Mouse (Mus musculus): Measurements from ENCODE around the gene Nbeal2. TPM values are rescaled to one million over a fixed set of nuclear protein-coding genes. Genes with fewer than 3 reads are reported as not detected.

Nbeal2 gene
- polyA plus RNA-seq, 1 experiment from 2014 or later = 2.9 TPM

- TF ChIP-seq CTCF (IDR thresholded peaks at IDR 0.05; ENCODE audit: low read depth) = no peak
- 91% methylated on average over 2 of the region's 2 CpGs for WGBS
- Histone ChIP-seq H3K36me3 (ENCODE audit: insufficient read depth, low read length) (0 out of 2 replicates have a peak, but pooled peaks cover 8% of the 10 kb centered on the region), H3K4me3 (replicated peaks; ENCODE audit: low read depth, low read length) (no peak overlapping the region), H3K27ac (no peak overlapping the region), H3K9ac (ENCODE audit: low read depth, low read length) (no peak overlapping the region), H3K27me3 (ENCODE audit: insufficient read depth, low read length) (no peaks in the 10 kb centered on the region), H3K4me1 (replicated peaks; ENCODE audit: insufficient read depth, low read length) (no peaks in the 10 kb centered on the region; the same call in 1 of the 2 replicates), H3K4me2 (ENCODE audit: low read length) (no peak overlapping the region), H3K9me3 (replicated peaks; ENCODE audit: low read length) (no peaks in the 10 kb centered on the region)
- no peak for DNase-seq (ENCODE audit: low spot score)
- no peak for ATAC-seq (replicated peaks; ENCODE audit: low FRiP score, low read depth)
These were observed 6.2 kb upstream of the Nbeal2 start for GRCm38 (mm10) chr9:110660208-110660607.

DNA sequence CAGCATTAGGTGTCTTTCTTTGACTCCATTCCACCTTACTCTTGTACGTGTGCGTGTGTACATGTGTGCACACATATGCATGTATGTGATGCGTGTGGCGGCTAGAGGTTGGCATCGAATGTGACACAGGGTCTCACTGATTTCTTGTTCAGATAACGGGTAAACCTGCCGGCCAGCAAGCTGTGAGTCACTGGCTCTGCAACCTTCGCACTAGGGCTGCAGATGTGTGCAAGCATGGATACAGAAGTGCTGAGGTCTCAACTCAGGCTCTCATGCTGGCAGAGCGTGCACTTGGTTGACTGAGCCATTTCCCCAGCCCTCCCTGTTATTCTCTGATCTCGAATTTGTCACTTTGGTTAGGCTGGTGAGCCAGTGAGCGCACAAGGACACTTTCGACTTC is 5.6 kb upstream of the Nbeal2 start:
- Histone ChIP-seq H3K4me3 (replicated peaks; ENCODE audit: low read depth, low read length) (no peak overlapping the region), H3K27me3 (ENCODE audit: insufficient read depth, low read length) (no peaks in the 10 kb centered on the region), H3K9ac (ENCODE audit: low read depth, low read length) (no peak overlapping the region), H3K4me1 (replicated peaks; ENCODE audit: insufficient read depth, low read length) (peaks cover 3% of the 10 kb centered on the region), H3K9me3 (replicated peaks; ENCODE audit: low read length) (no peaks in the 10 kb centered on the region), H3K27ac (no peak overlapping the region), H3K4me2 (ENCODE audit: low read length) (no peak overlapping the region), H3K36me3 (ENCODE audit: insufficient read depth, low read length) (0 out of 2 replicates have a peak, but pooled peaks cover 8% of the 10 kb centered on the region)
- TF ChIP-seq CTCF (IDR thresholded peaks at IDR 0.05; ENCODE audit: low read depth) = no peak
- ATAC-seq (replicated peaks; ENCODE audit: low FRiP score, low read depth) (no peak), DNase-seq (ENCODE audit: low spot score) (no peak)
- 88% methylated on average over 12 of the region's 12 CpGs for WGBS

- Histone ChIP-seq H3K4me3 (replicated peaks; ENCODE audit: low read depth, low read length) (peak overlapping the region; percentile 65), H3K4me1 (replicated peaks; ENCODE audit: insufficient read depth, low read length) (peaks cover 13% of the 10 kb centered on the region), H3K36me3 (ENCODE audit: insufficient read depth, low read length) (0 out of 2 replicates have a peak, but pooled peaks cover 8% of the 10 kb centered on the region), H3K4me2 (ENCODE audit: low read length) (peak overlapping the region; percentile 59), H3K27ac (peak overlapping the region; percentile 92), H3K9ac (ENCODE audit: low read depth, low read length) (peak overlapping the region; percentile 77), H3K9me3 (replicated peaks; ENCODE audit: low read length) (no peaks in the 10 kb centered on the region), H3K27me3 (ENCODE audit: insufficient read depth, low read length) (no peaks in the 10 kb centered on the region)
- ATAC-seq (replicated peaks; ENCODE audit: low FRiP score, low read depth) (no peak), DNase-seq (ENCODE audit: low spot score) (no peak)
- WGBS = 69% methylated on average over 13 of the region's 13 CpGs
- no peak for TF ChIP-seq CTCF (IDR thresholded peaks at IDR 0.05; ENCODE audit: low read depth)
These were observed 3.6 kb upstream of the Nbeal2 start for GRCm38 (mm10) chr9:110657474-110658078.

DNA sequence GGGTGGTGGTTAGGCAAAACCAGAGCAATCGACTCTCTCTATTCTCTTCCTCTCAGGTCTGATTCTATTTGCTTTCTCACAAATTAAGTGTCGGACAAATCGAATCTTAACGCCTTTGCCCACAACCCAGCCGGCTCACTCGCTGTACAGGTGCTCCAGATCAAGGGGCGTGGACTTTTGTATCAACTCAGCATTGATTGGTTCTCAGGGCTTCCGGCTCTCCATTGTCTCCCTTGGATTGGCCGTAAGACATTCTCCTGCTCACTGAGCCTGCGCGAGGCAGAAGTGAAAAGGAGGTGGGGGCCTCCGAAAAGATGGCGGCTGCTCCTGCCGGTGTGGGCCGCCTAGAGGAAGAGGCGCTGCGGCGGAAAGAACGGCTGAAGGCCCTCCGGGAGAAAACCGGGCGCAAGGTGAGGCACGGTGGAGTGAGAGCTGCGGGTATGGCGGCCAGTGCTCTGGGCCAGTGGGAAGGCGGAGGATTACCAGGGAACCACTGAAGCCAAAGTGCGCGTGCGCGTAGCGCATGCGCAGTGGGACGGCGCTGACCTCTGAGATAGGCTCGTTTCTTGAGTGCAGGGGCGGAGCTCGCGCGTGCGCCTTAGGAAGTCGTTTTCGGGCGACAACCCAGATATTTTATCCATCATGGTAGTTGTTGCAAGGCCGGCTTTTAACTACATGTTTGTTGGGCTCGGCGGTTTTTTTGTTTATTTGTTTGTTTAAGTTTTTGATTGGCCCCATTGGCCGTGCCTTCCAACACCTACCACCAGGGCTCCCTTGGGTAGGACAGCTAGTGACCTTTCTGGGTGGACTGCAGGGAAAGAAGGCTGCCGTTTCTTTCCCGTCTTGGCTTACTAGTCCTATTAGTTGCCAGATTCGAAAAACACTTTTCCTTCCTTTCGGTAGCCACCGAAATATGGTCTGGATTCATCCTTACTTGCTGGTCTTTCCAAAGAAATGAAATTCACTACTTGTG is 2.6 kb upstream of the Nbeal2 start, which contains the start of gene Ccdc12:
Gene Ccdc12, plus strand, starts transcription at position 255 of the 973 bp plus-strand sequence.
- peak; percentile 91 for ATAC-seq (replicated peaks; ENCODE audit: low FRiP score, low read depth)
- Histone ChIP-seq H3K27me3 (ENCODE audit: insufficient read depth, low read length) (no peaks in the 10 kb centered on the region), H3K27ac (peak within 1 kb of the TSS; percentile 92), H3K4me2 (ENCODE audit: low read length) (peak within 1 kb of the TSS; percentile 59), H3K9ac (ENCODE audit: low read depth, low read length) (peak within 1 kb of the TSS; percentile 77), H3K36me3 (ENCODE audit: insufficient read depth, low read length) (0 out of 2 replicates have a peak, but pooled peaks cover 8% of the 10 kb centered on the region), H3K4me3 (replicated peaks; ENCODE audit: low read depth, low read length) (peak within 1 kb of the TSS; percentile 65), H3K9me3 (replicated peaks; ENCODE audit: low read length) (no peaks in the 10 kb centered on the region), H3K4me1 (replicated peaks; ENCODE audit: insufficient read depth, low read length) (peaks cover 17% of the 10 kb centered on the region)
- 2% methylated on average over 52 of the region's 52 CpGs for WGBS
- DNase-seq (ENCODE audit: low spot score) = peak; percentile 99
- TF ChIP-seq CTCF (IDR thresholded peaks at IDR 0.05; ENCODE audit: low read depth) = peak; percentile 44; the same call in 1 of the 2 replicates

DNA sequence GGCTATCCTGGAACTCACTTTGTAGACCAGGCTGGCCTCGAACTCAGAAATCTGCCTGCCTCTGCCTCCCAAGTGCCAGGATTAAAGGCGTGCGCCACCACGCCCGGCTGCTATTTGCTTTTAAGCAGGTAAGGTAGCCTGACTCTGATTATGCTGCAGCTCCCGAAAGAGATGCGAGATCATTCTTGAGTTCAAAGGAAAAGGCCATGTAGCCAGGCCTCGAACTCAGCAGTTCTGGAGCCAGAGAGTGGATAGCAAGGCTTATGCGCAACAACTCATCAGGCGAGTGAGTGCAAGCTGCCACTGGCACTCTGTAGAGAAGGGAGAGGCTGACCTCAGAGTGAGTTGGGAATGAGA is 1.7 kb upstream of the Nbeal2 start:
- peak overlapping the region; percentile 77 for H3K27ac ChIP-seq
- H3K9me3 ChIP-seq (replicated peaks; ENCODE audit: low read length) = no peaks in the 10 kb centered on the region
- 81% methylated on average over 10 of the region's 10 CpGs for WGBS
- H3K36me3 ChIP-seq (ENCODE audit: insufficient read depth, low read length) = 0 out of 2 replicates have a peak, but pooled peaks cover 8% of the 10 kb centered on the region
- DNase-seq (ENCODE audit: low spot score) (no peak), ATAC-seq (replicated peaks; ENCODE audit: low FRiP score, low read depth) (no peak)
- 0 out of 2 replicates have a peak overlapping the region, but pooled peaks have one; percentile 14 for H3K9ac ChIP-seq (ENCODE audit: low read depth, low read length)
- H3K4me2 ChIP-seq (ENCODE audit: low read length) = peak overlapping the region; percentile 59
- no peaks in the 10 kb centered on the region for H3K27me3 ChIP-seq (ENCODE audit: insufficient read depth, low read length)
- H3K4me1 ChIP-seq (replicated peaks; ENCODE audit: insufficient read depth, low read length) = peaks cover 17% of the 10 kb centered on the region
- TF ChIP-seq CTCF (IDR thresholded peaks at IDR 0.05; ENCODE audit: low read depth) = no peak
- peak overlapping the region; percentile 65 for H3K4me3 ChIP-seq (replicated peaks; ENCODE audit: low read depth, low read length)
